Mouse (Mus musculus): ENCODE measurements at regions not wholly inside any gene's neighbourhood (a gene's known extent, or its start where the extent isn't known, plus 50 kb on each side); places are given as distances from the start of the nearest gene placed in this dataset.

DNA sequence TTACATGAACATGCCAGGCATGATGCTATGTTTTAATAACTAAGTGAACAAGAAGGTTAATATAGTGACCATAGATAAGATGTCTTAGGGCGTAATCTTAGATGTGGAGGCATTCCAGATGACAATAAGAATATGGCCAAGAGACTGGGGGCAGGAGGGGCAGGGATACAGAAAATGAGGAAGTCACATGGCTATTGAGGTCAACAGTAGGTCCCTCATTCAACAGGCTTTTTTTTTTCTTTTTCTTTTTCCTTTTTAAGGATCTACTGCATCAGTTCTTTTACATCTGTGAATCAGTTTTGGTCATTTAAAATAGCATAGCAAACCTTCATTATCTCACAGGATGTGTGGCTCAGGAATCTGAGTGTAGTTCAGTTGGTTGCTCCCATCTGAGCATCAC, 80.4 kb upstream of the Tmem164 start:
- TF ChIP-seq GATA1 (IDR thresholded peaks at IDR 0.05; ENCODE audit: borderline replicate concordance, low read length), result no peak
- no peak for TF ChIP-seq FLI1 (IDR thresholded peaks at IDR 0.05; ENCODE audit: low read length)

Measured in megakaryocyte, embryonic 14.5 days (primary cell).